Mouse (Mus musculus) left cerebral cortex, postnatal 14 days (tissue): ENCODE data around the gene Nfu1. TPM values are rescaled to one million over a fixed set of nuclear protein-coding genes. Genes with fewer than 3 reads are reported as not detected.
"Not testable (repeated sequence)": the region's sequence is repeated elsewhere in the genome, so short reads cannot be mapped to it uniquely, and the experiment has no call there.

ENCODE experiments used
- DNase-seq, 2 experiments: peaks; one replicate each; pipeline ENCODE4 v3.0.0; 2021 to 2022; ENCODE audit warnings: low spot score in 2 of 2, mixed read lengths in 1 of 2
- intact Hi-C: fragments of 180-260 bp; cut with DNase I; formaldehyde crosslinking; loops from one replicate; pipeline ENCODE4 v1.15.1; 2025
- total RNA-seq, 2 experiments: library from RNA; stranded (reverse); gene quantifications; 2 replicates each; pipeline ENCODE4 v1.2.3; 2021

Gene Nfu1
- total RNA-seq, 2 experiments from 2014 or later: 58.5 to 61.5 TPM

DNA sequence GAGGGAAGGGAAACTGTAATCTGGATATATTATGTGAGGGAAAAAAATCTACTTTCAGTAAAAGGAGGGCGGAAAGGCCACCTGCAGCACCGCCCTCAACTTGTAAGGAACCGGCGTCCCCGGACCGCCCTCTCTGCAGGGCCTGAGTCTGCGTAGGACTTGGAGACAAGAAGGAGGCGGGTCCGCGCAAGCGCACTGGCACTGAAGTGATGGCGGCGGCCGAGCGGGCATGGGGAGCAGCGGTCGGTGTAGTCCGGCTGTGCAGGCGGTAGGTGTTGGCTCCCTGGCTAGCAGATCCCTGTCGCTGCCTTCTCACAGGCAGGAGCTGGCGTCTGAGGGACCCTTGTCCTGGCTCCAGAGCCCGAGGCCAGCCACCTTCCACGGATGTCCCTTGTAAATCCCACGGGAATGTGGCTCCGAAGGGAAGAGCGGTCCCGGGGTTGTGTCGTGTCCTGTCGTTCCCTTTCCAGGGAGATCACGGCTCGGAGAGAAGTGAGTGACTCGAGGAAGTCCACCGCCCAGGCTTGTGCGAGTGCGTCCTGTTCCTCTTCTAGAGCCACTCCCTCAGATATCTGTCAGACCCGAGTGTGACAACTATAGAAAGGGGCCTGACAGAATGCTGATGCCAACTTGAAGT lies 774 bp downstream of the Nfu1 start:
- intact Hi-C loops: loop anchor here (10.0 kb wide), 1 partner anchor 275 kb away; the partner anchor contains the start of gene Gmcl1
- peak; percentile 92 to 95 for DNase-seq

DNA sequence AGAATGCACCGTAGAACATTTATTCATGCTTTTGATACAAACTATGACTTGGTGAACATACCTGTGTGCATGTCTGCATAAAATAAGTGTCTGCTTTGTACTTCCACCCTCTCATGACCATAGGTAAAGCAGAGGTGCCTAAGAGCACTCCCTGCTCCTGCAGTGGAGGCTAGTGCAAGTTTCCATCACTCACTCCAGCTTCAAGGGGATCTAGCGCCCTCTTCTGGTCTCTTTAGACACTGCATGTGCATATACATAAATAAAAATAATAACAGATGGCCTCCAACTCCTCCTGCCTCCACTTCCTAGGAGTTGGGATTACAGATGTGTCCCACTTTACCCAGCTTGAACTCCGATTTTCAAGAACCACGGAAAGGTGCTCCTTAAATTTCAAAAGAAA lies 7.9 kb downstream of the Nfu1 start:
- peak; percentile 44 to 58 for DNase-seq
- intact Hi-C loops: no loop called here

DNA sequence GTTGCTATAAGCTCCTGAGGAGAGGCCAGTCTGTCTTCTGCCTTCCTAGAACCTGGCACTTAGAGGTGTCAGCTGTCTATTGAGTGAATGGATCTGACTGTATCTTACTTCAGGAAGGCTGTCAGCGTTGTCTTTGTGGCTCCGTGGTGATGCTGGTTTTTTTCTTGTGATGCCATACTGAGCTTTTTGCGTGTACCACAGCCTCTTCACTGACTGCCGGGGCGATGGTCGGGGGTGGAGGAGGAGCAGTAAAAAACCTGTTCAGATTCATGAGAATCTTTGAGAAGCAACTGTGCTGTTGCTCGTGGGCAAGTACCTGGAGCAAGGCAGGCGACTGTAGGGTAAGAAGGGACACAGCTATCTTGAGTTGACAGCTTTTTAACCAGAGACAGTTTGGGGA lies 9.8 kb downstream of the Nfu1 start:
- no peak for DNase-seq
- intact Hi-C loops: no loop called here

DNA sequence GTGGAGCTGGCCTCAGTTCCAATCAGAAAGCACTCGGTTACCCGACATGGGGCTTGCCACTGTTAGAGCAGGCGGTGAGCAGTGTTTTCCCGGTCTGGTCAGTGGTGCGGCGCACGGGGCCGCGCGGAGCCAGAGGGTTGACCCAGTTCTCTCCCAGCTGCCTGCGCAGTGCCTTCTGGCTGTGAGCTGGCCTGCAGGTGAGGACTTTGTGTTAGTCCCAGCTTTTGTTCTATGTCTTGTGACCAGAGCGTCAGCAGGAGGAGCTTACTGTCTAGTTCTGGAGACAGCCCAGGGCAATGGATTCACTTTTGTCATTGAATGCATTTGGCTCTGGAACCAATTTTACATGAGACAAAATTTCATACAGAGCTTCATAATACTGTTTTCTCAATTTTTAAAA lies 12.8 kb downstream of the Nfu1 start:
- intact Hi-C loops: no loop called here
- no peak for DNase-seq

DNA sequence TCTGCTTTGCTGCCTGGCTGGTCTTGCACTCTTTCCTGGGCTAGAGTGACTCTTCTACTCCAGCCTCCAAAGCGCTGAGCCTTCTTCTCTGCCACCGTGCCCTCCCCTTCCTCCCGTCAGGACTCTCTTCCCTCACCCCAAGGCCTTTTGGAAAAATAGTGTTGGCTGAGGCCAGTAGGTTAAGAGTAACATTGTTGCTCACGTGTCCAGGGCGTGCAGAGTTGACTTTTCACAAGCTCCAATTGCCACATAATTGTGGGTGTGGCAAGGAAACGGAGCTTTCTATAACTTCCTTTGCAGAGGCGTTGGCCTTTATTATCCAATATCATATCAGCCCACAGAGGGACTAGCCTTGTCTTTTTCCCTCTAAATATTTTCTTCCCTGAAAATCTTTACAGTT lies 17.9 kb downstream of the Nfu1 start:
- no peak for DNase-seq
- intact Hi-C loops: no loop called here

DNA sequence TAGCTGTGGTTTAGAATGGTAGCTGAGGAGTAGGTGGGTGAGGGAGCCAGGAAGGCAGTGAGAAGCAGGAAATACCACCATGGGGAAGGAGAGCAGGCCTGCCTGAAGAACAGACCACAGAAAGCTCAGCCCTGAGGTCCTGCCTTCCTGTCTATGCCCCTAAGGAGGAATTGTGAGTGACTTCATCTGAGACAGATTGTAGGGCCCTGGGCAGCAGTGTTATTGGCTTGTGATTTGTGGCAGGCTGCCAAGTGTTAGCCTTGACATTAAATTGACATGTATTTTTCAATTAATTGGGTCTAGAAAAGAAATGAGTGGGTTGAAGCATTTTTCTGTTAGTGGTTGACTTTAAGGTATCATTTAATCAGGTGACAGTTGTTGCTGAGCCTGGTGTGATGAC lies 19.8 kb downstream of the Nfu1 start:
- intact Hi-C loops: no loop called here
- DNase-seq: no peak

DNA sequence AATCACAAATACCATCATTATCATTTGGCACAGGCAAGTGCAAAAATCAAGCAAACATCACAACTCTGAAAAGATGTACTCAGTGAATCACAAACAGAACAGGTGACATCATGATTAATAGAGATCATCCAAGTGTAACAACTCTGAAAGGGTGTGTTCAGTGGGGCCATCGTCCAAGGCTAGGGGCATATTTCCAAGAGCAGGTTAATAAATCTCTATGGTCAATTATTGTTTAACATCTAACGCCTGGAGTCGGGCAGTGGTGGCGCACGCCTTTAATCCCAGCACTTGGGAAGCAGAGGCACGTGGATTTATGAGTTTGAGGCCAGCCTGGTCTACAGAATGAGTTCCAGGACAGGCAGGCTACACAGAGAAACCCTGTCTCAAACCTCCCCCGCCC lies 22.3 kb downstream of the Nfu1 start:
- DNase-seq: not testable (repeated sequence)

DNA sequence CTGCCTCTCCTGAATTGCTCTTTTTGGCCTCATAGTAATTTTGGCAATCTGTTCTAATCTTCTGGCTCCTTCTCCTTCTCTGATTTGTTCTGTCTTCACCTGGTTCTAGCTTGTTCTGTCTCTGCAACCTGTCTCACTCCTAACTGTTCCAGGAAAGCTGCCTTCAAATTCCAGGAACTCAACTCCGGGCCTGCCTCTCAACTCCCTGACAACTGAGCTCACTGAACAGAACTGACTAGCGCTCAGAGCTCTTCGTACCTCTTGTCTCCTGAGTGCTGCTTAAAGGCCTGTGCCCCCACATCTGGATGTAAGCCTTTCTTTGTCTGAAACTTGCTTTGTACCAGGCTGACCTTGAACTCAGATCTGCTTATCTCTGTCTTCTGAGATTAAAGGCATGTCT lies 23.4 kb downstream of the Nfu1 start:
- intact Hi-C loops: no loop called here
- no peak for DNase-seq

More for the DNA sequence above, 22.3 kb downstream of the Nfu1 start:
- intact Hi-C loops: not testable (repeated sequence)

DNA sequence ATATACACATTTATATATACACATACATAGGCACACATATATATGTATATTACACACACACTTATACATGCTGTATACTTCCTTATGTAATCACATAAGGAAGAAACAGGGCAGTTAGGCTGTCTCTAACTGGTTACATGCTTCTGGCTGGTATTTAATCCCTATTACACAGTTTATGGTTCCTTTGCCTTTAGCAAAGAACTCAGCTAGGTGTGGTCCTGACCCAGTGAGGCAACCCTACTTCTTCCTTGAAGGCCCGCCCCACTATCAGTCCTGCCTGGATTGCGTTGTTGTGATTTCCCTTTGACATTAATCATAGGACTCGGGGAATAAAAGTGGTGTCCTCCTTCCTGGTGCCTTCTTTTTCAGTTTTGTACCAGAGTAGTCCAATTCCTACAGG lies 25.4 kb downstream of the Nfu1 start:
- DNase-seq: no peak
- intact Hi-C loops: no loop called here

DNA sequence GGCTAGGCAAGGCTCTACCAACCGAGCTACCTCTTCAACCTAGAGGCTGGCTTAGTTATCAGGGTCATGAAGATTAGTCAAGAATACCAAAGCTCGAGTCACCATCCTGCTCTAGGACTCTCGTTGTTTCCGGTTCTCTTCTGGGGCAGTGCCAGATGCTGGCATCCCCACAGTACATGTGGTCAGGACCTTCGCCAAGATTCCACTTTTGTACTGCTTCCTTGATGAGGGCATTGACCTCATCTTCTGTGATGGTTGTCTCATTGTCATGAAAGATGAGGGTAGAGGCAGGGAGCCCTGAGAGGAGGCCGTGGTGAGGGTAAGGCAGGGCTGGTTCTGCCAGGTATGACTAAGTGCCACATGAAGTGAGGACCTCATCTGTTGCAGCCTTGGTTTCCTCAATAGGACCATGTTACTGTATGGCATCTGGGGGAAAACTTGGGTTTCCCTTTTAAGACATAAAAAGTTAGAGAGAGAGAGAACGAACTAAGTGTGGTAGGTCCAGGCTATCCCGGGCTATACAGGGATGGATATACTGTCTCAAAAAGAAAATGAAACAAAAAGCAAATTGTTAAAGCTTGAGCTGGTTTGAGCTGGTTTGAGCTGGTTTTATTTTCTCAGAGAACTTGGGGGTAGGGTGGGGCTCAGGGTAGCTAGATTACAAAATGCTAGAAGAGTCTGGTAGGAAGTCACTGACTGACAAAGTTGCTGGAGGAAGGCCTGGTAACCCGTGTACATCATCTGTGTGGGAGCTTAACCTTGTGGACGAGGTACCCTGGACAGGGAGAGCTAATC lies 29.0 kb downstream of the Nfu1 start:
- DNase-seq: no peak
- intact Hi-C loops: no loop called here

DNA sequence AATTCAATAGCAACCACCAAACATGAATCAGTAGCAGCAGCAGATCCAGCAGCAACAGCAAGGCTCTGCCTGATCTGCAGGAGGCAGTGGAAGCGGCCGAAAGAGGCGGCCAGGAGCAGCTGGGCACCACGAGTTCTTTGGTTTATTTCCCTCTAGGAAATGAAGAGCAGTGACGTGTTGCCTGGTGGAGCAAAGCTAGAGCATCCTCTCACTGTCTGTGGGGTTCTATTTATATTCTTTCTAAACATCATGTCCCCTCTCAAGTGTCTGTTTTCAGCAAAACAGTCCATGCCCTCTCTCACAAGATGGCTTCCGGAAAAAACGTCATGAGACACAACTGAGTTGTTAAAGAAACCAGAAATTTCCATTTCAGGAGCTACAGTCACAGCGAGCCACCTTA lies 30.1 kb downstream of the Nfu1 start:
- no peak for DNase-seq
- intact Hi-C loops: no loop called here

DNA sequence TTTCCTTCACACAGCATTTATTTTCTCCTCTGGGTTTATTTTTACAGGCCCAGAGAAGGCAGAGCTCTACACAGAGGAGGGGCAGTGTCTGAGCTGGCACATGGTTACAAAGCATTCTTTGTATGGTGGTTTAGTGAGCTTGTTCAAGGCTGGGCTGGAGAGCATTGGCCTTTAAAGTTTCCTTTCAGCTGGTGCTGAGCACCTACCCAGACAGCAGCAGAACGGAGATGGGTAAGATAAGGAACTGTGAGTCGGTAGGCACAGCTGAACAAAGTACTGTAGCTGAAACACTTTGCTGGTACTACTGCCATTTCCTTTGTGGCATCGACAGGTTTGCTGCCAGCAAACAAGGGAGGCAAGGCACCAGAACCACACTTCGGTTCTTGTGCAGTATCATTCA lies 31.9 kb downstream of the Nfu1 start:
- intact Hi-C loops: no loop called here
- DNase-seq: peak; percentile 30 to 49

DNA sequence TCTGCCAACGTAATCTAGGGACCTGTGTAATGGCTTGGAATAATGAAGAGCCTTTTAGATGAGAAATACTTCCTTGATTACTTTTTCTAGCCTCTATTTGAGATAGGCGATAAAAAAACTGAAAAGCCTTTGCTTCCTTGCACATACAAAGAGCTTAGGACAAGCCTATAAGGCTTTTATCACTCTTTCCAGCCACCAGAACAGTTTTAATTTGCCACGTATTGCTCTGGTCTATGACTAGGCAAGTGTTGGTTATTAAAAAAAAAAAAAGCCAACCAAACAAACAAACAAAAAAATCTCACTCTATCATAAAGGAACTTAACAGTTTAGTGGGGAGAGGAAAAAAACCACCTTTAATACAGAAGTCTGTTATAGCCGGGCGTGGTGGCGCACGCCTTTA lies 32.4 kb downstream of the Nfu1 start:
- DNase-seq: no peak
- intact Hi-C loops: no loop called here

DNA sequence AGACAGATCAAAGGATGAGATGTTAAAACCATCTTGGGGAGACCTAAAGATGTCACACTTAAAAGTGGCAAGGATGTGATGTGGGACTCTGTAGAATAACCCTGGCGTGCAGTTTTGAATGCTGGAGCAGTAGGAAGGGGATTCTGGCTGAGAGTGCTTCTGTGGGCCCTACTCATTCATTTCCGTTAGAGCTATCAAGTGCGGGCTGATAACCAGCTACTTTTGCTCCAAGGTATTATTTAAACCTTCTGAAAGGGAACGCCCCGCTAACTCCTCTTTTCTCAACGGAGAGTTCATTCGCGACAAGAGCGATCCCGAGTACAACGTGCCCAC lies 32.9 kb downstream of the Nfu1 start:
- intact Hi-C loops: no loop called here

DNA sequence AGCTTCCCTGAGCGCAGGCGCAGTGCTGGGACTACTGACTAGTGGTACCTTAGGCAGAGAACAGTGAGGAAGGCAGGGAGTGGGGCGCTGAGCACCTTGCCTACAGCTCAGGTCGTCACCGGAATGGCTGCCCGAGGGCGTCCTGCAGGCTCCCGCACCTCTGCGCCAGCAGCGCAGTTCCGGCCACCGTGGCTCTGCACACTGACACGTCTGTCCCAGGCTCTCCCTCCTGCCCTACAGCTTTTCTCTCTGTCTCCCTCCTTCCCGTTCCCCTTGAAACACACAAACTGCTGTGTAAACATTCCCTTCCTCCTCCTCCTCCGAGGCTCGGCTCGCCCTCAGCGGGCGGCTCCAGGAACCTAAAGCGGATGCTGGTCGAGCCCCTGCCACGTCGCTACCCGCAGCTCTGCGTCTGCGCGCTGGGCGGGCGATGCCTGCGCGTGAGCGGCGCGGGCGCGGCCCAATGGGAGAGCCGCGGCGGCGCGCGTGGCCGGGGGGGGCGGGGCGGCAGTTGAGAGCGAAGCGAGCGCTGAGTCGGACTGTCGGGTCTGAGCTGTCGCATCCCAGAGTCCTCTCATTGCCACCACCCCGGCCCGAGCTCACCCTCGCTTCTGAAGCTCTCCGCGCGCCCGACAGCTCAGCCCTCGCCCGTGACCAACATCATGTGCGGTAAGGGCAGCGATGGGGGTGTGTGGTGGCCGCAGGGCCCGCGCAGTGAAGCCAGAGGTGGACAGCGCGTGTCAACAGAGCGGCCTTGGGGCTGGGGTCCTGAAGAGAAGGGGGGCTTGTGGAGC lies 33.5 kb downstream of the Nfu1 start, which contains the start of gene Gfpt1:
TSS of gene Gfpt1 (plus strand) at position 510 of the 794 bp plus-strand sequence.
- peak; percentile 95 to 96 for DNase-seq
- intact Hi-C loops: no loop called here

More for the DNA sequence above, 32.9 kb downstream of the Nfu1 start:
- DNase-seq: no peak

DNA sequence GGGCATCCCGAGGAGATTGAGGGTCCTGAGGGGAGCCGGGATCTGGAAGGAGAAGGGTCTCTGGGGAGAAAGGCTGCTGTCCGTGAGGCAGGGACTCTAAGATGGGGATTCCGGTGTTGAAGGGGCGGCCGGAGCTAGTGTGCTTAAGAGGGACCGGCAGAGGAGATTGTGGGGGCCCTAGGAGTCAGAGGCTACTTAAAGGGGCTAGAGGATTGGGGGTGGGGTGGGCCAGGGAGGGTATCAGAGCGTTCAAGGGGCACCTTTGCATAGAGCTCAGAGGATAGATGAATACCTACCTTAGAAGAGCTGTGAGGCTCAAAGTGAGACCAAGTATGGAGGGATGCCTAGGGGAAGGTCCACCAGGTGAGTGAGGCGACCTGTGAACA lies 34.1 kb downstream of the Nfu1 start:
- intact Hi-C loops: no loop called here
- no peak for DNase-seq

DNA sequence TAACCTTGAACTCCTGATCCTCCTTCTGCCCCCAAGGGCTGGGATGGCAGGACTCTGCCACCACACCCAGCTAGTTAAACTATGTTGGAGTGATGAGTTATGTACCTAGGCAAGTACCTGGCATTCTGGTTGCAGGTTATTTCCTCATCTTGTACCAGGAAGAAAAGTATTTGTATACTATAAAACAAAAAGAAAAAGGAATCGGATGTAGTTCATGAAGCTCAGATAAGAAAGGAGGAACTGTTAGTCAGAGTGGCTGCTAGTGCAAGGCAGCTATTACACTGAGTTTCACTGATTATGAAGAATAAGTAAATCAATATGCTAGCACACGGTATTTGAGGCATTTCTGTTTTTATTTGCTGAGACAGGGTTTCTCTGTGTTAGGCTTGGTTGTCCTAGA lies 35.9 kb downstream of the Nfu1 start:
- intact Hi-C loops: no loop called here
- DNase-seq: no peak

DNA sequence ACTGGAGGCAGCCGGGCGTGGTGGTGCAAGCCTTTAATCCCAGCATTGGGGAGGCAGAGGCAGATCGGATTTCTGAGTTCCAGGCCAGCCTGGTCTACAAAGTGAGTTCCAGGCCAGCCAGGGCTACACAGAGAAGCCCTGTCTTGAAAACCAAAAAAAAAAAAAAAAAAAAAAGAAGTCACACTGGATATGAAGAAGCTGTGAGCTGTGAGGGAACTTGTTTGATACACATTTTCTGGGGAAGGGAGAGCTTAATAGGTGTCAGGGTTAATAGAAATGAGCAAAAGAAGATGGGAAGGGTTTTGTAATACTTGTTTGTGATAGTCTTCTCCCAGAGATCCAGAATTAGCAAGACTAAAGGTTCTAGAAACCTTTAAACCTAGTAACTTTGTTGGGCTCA lies 36.5 kb downstream of the Nfu1 start:
- intact Hi-C loops: no loop called here
- no peak for DNase-seq

DNA sequence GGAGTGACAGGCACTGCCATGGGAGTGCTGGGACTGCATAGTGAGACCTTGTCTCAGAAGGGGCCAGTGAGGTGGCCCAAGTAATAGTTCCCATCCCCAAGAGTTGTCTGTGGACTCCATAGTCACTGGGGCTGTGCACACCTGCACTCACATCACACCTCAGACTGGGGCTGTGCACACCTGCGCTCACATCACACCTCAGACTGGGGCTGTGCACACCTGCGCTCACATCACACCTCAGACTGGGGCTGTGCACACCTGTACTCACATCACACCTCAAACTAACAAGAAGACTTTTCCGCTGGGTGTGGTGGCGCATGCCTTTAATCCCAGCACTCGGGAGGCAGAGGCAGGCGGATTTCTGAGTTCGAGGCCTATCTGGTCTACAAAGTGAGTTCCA lies 39.7 kb downstream of the Nfu1 start:
- DNase-seq, intact Hi-C loops: not testable (repeated sequence)

DNA sequence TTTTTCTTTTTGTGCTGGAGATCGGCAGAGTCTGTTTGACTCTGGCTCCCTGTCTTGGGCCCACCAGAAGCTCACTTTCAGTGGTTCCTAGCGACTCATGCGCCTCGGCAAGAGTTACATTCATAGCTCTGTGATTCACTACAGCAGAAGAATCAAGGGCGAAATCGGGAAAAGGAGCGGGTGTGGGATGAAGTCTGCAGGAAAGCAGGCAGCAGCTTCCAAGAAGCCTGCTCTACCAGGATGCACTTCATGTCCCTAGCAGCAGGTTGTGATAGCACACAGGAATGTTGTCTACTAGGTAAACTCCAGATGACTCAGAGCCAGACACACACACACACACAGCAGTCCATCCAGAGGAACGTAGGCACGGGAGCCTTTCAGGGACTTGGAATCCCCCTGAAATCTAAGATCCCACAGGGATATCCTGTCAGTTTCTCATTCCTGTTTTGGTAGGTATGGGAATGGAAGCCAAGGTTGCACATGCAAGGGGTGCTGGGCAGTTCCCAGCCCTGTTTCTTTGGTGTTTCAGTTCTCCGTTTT lies 42.9 kb downstream of the Nfu1 start:
- peak; percentile 12 to 23 for DNase-seq
- intact Hi-C loops: no loop called here
